Mouse (Mus musculus): ENCODE data around the gene Acat2. TPM values are rescaled to one million over a fixed set of nuclear protein-coding genes. Genes with fewer than 3 reads are reported as not detected.
A peak's percentile ranks its signal among the peaks of the same experiment; 100 is the strongest.
"Not testable (repeated sequence)": the region's sequence is repeated elsewhere in the genome, so short reads cannot be mapped to it uniquely, and the experiment has no call there.

Acat2 gene
- polyA plus RNA-seq, 1 experiment from 2014 or later, result 62.7 TPM

- H3K9ac ChIP-seq (ENCODE audit: low read depth, low read length), result peak overlapping the region; percentile 100
- no peaks in the 10 kb centered on the region for H3K27me3 ChIP-seq (replicated peaks; ENCODE audit: control insufficient read depth, insufficient read depth, low read length)
- peak; percentile 92 for ATAC-seq
- peak; percentile 26 for TF ChIP-seq CTCF (IDR thresholded peaks at IDR 0.05; ENCODE audit: low read depth)
- no peaks in the 10 kb centered on the region for H3K4me1 ChIP-seq (replicated peaks; ENCODE audit: control insufficient read depth, insufficient read depth, low read length)
- H3K4me3 ChIP-seq (ENCODE audit: low read depth, low read length), result peak overlapping the region; percentile 100
- H3K36me3 ChIP-seq (ENCODE audit: control insufficient read depth, insufficient read depth), result no peaks in the 10 kb centered on the region
- peak overlapping the region; percentile 100 for H3K27ac ChIP-seq (ENCODE audit: low read depth, low read length)
- no peaks in the 10 kb centered on the region for H3K9me3 ChIP-seq (ENCODE audit: control insufficient read depth)
- H3K4me2 ChIP-seq (replicated peaks; ENCODE audit: low read depth), result peak overlapping the region; percentile 72
- under 1% methylated on average over 74 of the region's 84 CpGs for WGBS
Measured at GRCm38 (mm10) chr17:12991635-12992358, 31.2 kb upstream of the Acat2 start.

- Histone ChIP-seq H3K27ac (ENCODE audit: low read depth, low read length) (peak overlapping the region; percentile 100), H3K27me3 (replicated peaks; ENCODE audit: control insufficient read depth, insufficient read depth, low read length) (no peaks in the 10 kb centered on the region), H3K4me1 (replicated peaks; ENCODE audit: control insufficient read depth, insufficient read depth, low read length) (no peaks in the 10 kb centered on the region), H3K4me2 (replicated peaks; ENCODE audit: low read depth) (peak overlapping the region; percentile 72), H3K9ac (ENCODE audit: low read depth, low read length) (peak overlapping the region; percentile 100), H3K4me3 (ENCODE audit: low read depth, low read length) (peak overlapping the region; percentile 100), H3K36me3 (ENCODE audit: control insufficient read depth, insufficient read depth) (no peaks in the 10 kb centered on the region), H3K9me3 (ENCODE audit: control insufficient read depth) (no peaks in the 10 kb centered on the region)
- no peak for ATAC-seq
- TF ChIP-seq CTCF (IDR thresholded peaks at IDR 0.05; ENCODE audit: low read depth), result no peak
- WGBS, result 2% methylated on average over 12 of the region's 12 CpGs
Measured at GRCm38 (mm10) chr17:12991194-12991634, 30.7 kb upstream of the Acat2 start.

GRCm38 (mm10) chr17:12990567-12991145, 30.1 kb upstream of the Acat2 start:
- peak overlapping the region; percentile 100 for H3K9ac ChIP-seq (ENCODE audit: low read depth, low read length)
- ATAC-seq, result no peak
- no peaks in the 10 kb centered on the region for H3K27me3 ChIP-seq (replicated peaks; ENCODE audit: control insufficient read depth, insufficient read depth, low read length)
- 0 out of 2 replicates have a peak, but pooled peaks have one; percentile 3 for TF ChIP-seq CTCF (IDR thresholded peaks at IDR 0.05; ENCODE audit: low read depth)
- no peaks in the 10 kb centered on the region for H3K9me3 ChIP-seq (ENCODE audit: control insufficient read depth)
- no peaks in the 10 kb centered on the region for H3K36me3 ChIP-seq (ENCODE audit: control insufficient read depth, insufficient read depth)
- peak overlapping the region; percentile 100 for H3K4me3 ChIP-seq (ENCODE audit: low read depth, low read length)
- 31% methylated on average over 8 of the region's 8 CpGs for WGBS
- H3K27ac ChIP-seq (ENCODE audit: low read depth, low read length), result peak overlapping the region; percentile 100
- peak overlapping the region; percentile 72 for H3K4me2 ChIP-seq (replicated peaks; ENCODE audit: low read depth)
- H3K4me1 ChIP-seq (replicated peaks; ENCODE audit: control insufficient read depth, insufficient read depth, low read length), result no peaks in the 10 kb centered on the region

GRCm38 (mm10) chr17:12988096-12988495, 27.5 kb upstream of the Acat2 start:
- not testable (repeated sequence) for H3K9ac ChIP-seq (ENCODE audit: low read depth, low read length); H3K9me3 ChIP-seq (ENCODE audit: control insufficient read depth); ATAC-seq; H3K27ac ChIP-seq (ENCODE audit: low read depth, low read length); H3K27me3 ChIP-seq (replicated peaks; ENCODE audit: control insufficient read depth, insufficient read depth, low read length); H3K4me2 ChIP-seq (replicated peaks; ENCODE audit: low read depth); H3K4me3 ChIP-seq (ENCODE audit: low read depth, low read length); H3K4me1 ChIP-seq (replicated peaks; ENCODE audit: control insufficient read depth, insufficient read depth, low read length)
- H3K36me3 ChIP-seq (ENCODE audit: control insufficient read depth, insufficient read depth), result peaks cover 17% of the 10 kb centered on the region; the same call in 1 of the 2 replicates
- peak; percentile 44 for TF ChIP-seq CTCF (IDR thresholded peaks at IDR 0.05; ENCODE audit: low read depth)
- WGBS, result 90% methylated on average over 8 of the region's 8 CpGs

- Histone ChIP-seq H3K4me1 (replicated peaks; ENCODE audit: control insufficient read depth, insufficient read depth, low read length) (no peaks in the 10 kb centered on the region), H3K36me3 (ENCODE audit: control insufficient read depth, insufficient read depth) (peaks cover 44% of the 10 kb centered on the region), H3K4me3 (ENCODE audit: low read depth, low read length) (no peak overlapping the region)
Measured at GRCm38 (mm10) chr17:12983988-12984387, 23.4 kb upstream of the Acat2 start.

GRCm38 (mm10) chr17:12978546-12978945, 18.0 kb upstream of the Acat2 start:
- no peak for ATAC-seq
- H3K9me3 ChIP-seq (ENCODE audit: control insufficient read depth), result no peaks in the 10 kb centered on the region
- H3K27ac ChIP-seq (ENCODE audit: low read depth, low read length), result no peak overlapping the region
- TF ChIP-seq CTCF (IDR thresholded peaks at IDR 0.05; ENCODE audit: low read depth), result no peak
- WGBS, result 100% methylated on average over 1 of the region's 1 CpGs
- no peaks in the 10 kb centered on the region for H3K27me3 ChIP-seq (replicated peaks; ENCODE audit: control insufficient read depth, insufficient read depth, low read length)
- H3K4me3 ChIP-seq (ENCODE audit: low read depth, low read length), result no peak overlapping the region
- peaks cover 55% of the 10 kb centered on the region for H3K36me3 ChIP-seq (ENCODE audit: control insufficient read depth, insufficient read depth)
- no peaks in the 10 kb centered on the region for H3K4me1 ChIP-seq (replicated peaks; ENCODE audit: control insufficient read depth, insufficient read depth, low read length)
- H3K4me2 ChIP-seq (replicated peaks; ENCODE audit: low read depth), result no peak overlapping the region
- no peak overlapping the region for H3K9ac ChIP-seq (ENCODE audit: low read depth, low read length)

More at GRCm38 (mm10) chr17:12983988-12984387, 23.4 kb upstream of the Acat2 start:
- no peak for TF ChIP-seq CTCF (IDR thresholded peaks at IDR 0.05; ENCODE audit: low read depth)
- Histone ChIP-seq H3K9ac (ENCODE audit: low read depth, low read length) (no peak overlapping the region), H3K9me3 (ENCODE audit: control insufficient read depth) (no peaks in the 10 kb centered on the region), H3K27me3 (replicated peaks; ENCODE audit: control insufficient read depth, insufficient read depth, low read length) (no peaks in the 10 kb centered on the region), H3K27ac (ENCODE audit: low read depth, low read length) (no peak overlapping the region), H3K4me2 (replicated peaks; ENCODE audit: low read depth) (no peak overlapping the region)
- 62% methylated on average over 2 of the region's 2 CpGs for WGBS
- ATAC-seq, result no peak
